Mouse (Mus musculus) liver, adult 2 months (tissue): ENCODE results near the gene Spaca4.

ENCODE experiments used
- CTCF ChIP-seq: fragments of 200-500 bp; IDR thresholded peaks from 2 replicates; pipeline ENCODE4 v1.5.1; 2011; ENCODE audit warnings: low read depth, low read length, control low read depth
- POLR2A ChIP-seq: fragments of 200-500 bp; IDR thresholded peaks from 2 replicates; pipeline ENCODE4 v1.6.1; 2011; ENCODE audit warnings: low read length, control low read depth; ENCODE audit not compliant: insufficient read depth; ENCODE audit errors: extremely low read depth

DNA sequence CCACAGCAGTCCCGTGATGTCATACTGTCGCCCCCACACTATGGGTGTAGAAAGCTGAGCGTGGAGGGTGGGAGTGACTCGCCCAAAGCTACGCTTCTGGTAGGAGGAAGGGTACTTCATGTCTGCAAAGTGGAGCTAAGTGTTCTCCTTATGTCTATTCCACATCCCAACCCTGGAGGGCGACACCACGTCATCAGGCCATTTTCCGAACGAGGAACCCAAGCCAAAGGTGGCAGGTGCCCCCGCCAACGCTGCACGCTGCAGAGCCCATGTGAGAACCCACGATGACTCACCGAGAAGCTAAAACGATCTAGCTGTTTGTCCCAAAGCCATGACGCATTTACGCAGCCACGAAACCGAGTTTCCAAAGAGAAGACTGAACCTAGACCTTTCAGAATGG is 16.7 kb upstream of the Spaca4 start:
- TF ChIP-seq CTCF (no peak), POLR2A (no peak)
